Mouse (Mus musculus) forebrain, embryonic 12.5 days (tissue): ENCODE data around the gene Fam3c. TPM values are rescaled to one million over a fixed set of nuclear protein-coding genes. Genes with fewer than 3 reads are reported as not detected.
"Not testable (repeated sequence)": the region's sequence is repeated elsewhere in the genome, so short reads cannot be mapped to it uniquely, and the experiment has no call there.

Experiments used
- ATAC-seq: fragments of 200-750 bp; cut with Nextera tagmentation; 2 replicates; pipeline ENCODE4 v1.8.0; 2017; ENCODE audit warnings: moderate TSS enrichment; ENCODE audit not compliant: low FRiP score
- H3K27ac ChIP-seq: fragments of 300-500 bp; sonication (generic); 2 replicates; pipeline ENCODE4 v1.5.1; 2016; ENCODE audit warnings: mild to moderate bottlenecking
- H3K27me3 ChIP-seq: fragments of 300-500 bp; sonication (generic); 2 replicates; pipeline ENCODE4 v1.6.1; 2016; ENCODE audit warnings: mild to moderate bottlenecking
- H3K36me3 ChIP-seq: fragments of 300-500 bp; sonication (generic); replicated peaks from 2 replicates; pipeline ENCODE4 v1.6.1; 2016; ENCODE audit warnings: mild to moderate bottlenecking
- H3K4me1 ChIP-seq: fragments of 300-500 bp; sonication (generic); 2 replicates; pipeline ENCODE4 v1.6.1; 2016
- H3K4me2 ChIP-seq: fragments of 300-500 bp; sonication (generic); 2 replicates; pipeline ENCODE4 v1.6.1; 2016; ENCODE audit warnings: mild to moderate bottlenecking, moderate library complexity
- H3K4me3 ChIP-seq: fragments of 300-500 bp; sonication (generic); replicated peaks from 2 replicates; pipeline ENCODE4 v1.5.1; 2016; ENCODE audit warnings: mild to moderate bottlenecking
- H3K9ac ChIP-seq: fragments of 300-500 bp; sonication (generic); 2 replicates; pipeline ENCODE4 v1.6.1; 2016; ENCODE audit warnings: mild to moderate bottlenecking
- H3K9me3 ChIP-seq: fragments of 300-500 bp; sonication (generic); 2 replicates; pipeline ENCODE4 v1.6.1; 2016
- WGBS: fragments of 180-500 bp; shearing (Covaris S2); methylation state at CpG from one replicate; pipeline ENCODE4 v1.1.7; 2016; 5-methylcytosine and 5-hydroxymethylcytosine counted together
- polyA plus RNA-seq: library from polyadenylated mRNA; unstranded; fragments of >200 nt; fragmentation: Nextera tagmentation; extraction: Ambion mirVana; gene quantifications from 2 replicates; pipeline ENCODE4 v1.2.1, GENCODE M21; 2016

Gene Fam3c
- polyA plus RNA-seq, 1 experiment from 2014 or later: 27.6 TPM

DNA sequence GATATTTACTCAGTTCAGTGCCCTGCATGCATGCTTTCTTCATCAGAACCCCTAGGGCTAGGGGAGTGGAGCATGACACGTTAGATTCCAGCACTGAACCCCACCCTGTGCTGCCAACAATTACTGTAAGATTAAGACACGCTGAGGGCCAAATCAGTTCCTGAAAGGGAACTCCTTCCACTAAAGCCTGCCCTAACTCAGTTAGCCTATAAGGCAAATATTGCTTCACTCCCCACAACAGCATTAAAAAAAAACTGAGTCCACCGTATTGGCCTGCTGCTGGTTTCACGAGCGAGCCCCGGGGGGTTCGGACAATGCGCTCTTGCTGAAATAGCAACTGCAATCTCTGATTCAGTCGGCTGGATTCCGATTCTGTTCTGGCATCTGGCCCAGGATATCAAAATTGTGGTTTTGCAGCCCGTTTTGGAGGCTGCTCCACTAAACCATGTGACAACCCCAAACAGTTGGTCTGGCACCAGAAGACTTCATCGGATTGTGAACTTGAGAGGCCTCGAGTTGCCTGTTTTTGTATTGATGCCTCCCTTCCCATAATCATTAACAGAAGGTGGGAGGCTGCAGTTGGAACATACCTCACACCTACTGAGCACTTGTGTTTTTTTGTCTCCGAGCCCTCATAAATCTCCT is 75.7 kb downstream of the Fam3c start:
- no peak for ATAC-seq
- Histone ChIP-seq H3K4me3 (no peak overlapping the region), H3K27me3 (no peaks in the 10 kb centered on the region), H3K9ac (no peak overlapping the region), H3K4me2 (no peak overlapping the region), H3K9me3 (no peaks in the 10 kb centered on the region), H3K36me3 (no peaks in the 10 kb centered on the region), H3K27ac (no peak overlapping the region), H3K4me1 (no peaks in the 10 kb centered on the region)
- WGBS: 71% methylated on average over 14 of the region's 14 CpGs

DNA sequence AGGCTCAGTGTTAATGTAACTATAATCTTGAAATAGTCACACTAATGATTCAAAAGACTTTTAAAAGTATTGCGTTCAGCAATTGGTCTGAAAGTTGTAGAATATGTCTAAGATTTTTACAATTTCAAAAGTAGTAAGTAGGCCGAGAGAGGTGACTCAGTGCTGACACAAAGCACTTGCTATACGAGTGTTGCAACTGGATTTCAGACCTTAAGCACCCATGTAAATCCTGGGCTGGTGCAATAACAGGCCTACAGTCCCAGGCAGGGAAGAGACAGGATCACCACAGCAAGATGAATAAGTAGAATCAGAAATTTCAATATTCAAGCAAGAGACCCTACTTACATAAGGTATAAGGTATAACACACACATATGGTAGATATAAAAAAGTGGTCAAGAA is 78.1 kb downstream of the Fam3c start:
- Histone ChIP-seq H3K4me1 (no peaks in the 10 kb centered on the region), H3K9ac (no peak overlapping the region), H3K36me3 (no peaks in the 10 kb centered on the region), H3K27ac (no peak overlapping the region), H3K4me2 (no peak overlapping the region), H3K9me3 (no peaks in the 10 kb centered on the region), H3K4me3 (no peak overlapping the region), H3K27me3 (no peaks in the 10 kb centered on the region)
- 83% methylated on average over 3 of the region's 3 CpGs for WGBS
- no peak for ATAC-seq

DNA sequence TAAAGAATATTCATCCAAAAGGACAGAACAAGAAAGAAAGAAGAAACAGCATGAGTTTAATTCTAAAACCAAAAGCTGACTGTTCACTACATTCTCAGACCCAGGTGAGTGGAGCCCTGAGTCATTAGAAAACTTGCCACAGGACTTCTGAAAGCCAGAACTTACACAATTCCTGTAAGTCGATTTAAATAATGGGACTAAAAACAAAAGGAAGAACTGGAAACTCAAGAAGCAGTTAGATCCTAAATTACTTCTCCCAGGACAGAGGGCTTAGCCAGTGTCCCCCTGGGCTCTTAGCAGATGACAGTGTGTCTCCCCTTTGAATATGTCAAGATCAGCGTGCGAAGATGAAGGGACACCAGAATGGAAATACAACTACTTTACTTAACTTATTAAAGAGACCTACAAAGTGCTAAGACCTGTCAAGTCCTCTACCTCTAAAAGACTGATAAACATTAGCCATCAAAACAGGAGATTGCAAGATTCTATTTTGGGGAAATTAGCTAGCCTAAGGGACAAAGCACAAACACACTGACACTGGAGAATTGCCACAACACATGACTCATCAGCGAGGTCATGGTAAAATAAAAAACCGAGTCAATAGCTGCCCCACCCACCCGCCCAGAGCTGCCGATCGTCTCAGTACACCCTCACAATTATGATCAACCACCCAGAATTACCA is 86.1 kb downstream of the Fam3c start:
- no peaks in the 10 kb centered on the region for H3K4me1 ChIP-seq
- WGBS: 77% methylated on average over 8 of the region's 8 CpGs
- H3K27ac ChIP-seq: no peak overlapping the region
- no peaks in the 10 kb centered on the region for H3K36me3 ChIP-seq
- H3K9me3 ChIP-seq: no peaks in the 10 kb centered on the region
- no peak overlapping the region for H3K9ac ChIP-seq
- H3K4me3 ChIP-seq: no peak overlapping the region
- H3K27me3 ChIP-seq: no peaks in the 10 kb centered on the region
- ATAC-seq: no peak
- H3K4me2 ChIP-seq: no peak overlapping the region

DNA sequence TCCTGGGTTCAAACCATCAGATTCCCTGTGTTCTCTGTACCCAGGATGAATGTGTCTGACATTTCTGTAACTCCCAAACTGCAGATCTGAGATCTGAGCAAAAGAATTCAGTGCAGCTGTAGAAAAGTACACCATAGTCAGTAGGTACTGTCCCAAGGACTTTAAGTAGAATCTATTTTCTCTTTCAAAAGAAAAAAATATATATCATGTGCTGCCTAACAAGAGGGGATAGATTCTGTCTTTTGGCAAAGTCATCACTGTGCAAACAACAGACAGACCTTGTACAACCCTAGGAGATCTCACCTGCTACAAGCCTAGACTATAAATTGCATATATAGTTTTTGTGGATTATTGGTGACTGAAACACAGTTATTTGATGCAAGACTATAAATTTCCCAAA is 87.4 kb downstream of the Fam3c start:
- Histone ChIP-seq H3K36me3 (no peaks in the 10 kb centered on the region), H3K4me3 (no peak overlapping the region), H3K9me3 (no peaks in the 10 kb centered on the region), H3K4me1 (no peaks in the 10 kb centered on the region), H3K27me3 (no peaks in the 10 kb centered on the region), H3K9ac (no peak overlapping the region), H3K27ac (no peak overlapping the region), H3K4me2 (no peak overlapping the region)
- ATAC-seq: no peak

DNA sequence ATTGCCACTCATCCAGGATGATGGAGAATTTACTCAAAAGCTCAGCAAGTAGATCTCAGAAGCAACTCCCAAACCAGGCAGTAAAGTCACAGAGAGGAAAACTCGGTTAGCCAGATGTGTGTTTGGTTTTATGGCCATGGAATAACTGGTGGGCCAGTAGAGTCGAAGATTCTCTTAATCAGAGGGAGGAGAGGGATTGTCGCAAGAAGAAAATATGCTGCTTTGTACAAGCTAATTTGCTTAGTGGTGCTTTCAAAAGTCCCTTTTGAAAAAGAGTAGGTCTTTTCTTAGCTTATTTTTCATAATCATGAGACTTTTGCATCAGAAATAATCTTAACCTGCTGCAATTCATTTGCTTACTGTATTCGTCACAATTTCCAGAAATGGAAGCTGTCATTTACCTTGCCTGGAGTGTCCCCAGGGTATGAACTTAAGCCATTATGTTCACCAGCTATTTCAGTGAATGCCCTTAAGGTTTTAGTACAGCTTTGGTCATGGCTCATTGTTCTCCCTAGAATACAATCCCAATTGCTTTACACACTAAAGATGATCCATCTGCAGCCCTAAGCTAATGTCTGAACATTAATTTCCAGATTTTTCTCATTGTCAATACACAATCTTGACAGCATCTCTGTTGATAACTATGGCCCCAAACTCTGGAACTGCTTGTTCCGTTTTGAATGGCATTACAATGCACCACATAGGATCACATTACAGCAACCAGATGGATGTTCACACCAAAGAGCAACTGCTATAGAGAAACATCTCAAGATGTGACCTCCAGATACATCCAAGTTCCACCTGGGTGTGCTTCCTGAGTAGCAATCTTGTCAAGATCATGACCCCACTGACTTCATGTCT is 88.0 kb downstream of the Fam3c start:
- 79% methylated on average over 5 of the region's 5 CpGs for WGBS
- no peak for ATAC-seq
- no peaks in the 10 kb centered on the region for H3K27me3 ChIP-seq

DNA sequence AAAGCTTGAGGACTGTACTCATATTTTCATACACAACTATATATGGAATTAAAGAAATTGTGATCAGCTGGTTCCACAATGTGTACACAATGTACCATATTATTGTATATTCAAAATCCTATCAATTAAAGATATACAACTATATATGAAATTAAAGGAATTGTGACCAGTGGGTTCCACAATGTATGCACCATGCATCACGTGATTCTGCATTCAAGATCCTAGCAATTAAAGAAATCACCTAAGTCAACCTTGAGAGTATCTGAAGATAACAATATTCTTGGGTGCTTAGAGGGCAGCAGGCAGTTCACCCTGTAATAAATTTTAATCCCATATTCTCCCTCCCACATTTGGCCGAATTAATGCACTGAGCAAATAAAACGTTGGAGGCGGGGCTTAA is 90.0 kb downstream of the Fam3c start:
- Histone ChIP-seq H3K9ac (no peak overlapping the region), H3K4me3 (no peak overlapping the region), H3K27me3 (no peaks in the 10 kb centered on the region), H3K27ac (no peak overlapping the region), H3K4me1 (no peaks in the 10 kb centered on the region), H3K9me3 (no peaks in the 10 kb centered on the region), H3K36me3 (no peaks in the 10 kb centered on the region), H3K4me2 (no peak overlapping the region)
- 81% methylated on average over 4 of the region's 4 CpGs for WGBS
- no peak for ATAC-seq

More for the DNA sequence above, 88.0 kb downstream of the Fam3c start:
- H3K9me3 ChIP-seq: no peaks in the 10 kb centered on the region
- no peaks in the 10 kb centered on the region for H3K36me3 ChIP-seq
- no peak overlapping the region for H3K9ac ChIP-seq
- H3K4me3 ChIP-seq: no peak overlapping the region
- H3K27ac ChIP-seq: no peak overlapping the region
- no peaks in the 10 kb centered on the region for H3K4me1 ChIP-seq
- H3K4me2 ChIP-seq: no peak overlapping the region

DNA sequence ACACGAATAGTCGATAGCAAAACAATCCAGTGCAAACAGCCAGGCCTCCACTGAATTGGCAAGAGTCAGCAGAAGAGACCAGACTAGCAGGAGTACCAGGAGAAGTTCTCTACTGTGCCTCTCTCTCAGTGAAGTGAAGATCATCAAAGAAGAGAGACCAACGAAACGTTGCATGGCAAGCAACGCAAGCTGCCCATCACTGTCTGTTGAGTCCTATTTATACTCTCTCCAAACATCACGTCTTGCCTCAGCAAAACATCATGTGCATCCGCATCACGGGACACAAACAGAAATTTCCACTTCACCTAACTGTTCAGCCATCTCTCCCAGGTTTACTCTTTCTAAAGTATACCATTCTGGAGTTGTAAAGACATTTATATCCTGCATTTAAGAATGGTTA is 91.9 kb downstream of the Fam3c start:
- not testable (repeated sequence) for H3K27ac ChIP-seq, H3K36me3 ChIP-seq, H3K9ac ChIP-seq, H3K9me3 ChIP-seq, H3K4me1 ChIP-seq, ATAC-seq, H3K4me3 ChIP-seq, H3K27me3 ChIP-seq, H3K4me2 ChIP-seq
- 88% methylated on average over 8 of the region's 8 CpGs for WGBS

DNA sequence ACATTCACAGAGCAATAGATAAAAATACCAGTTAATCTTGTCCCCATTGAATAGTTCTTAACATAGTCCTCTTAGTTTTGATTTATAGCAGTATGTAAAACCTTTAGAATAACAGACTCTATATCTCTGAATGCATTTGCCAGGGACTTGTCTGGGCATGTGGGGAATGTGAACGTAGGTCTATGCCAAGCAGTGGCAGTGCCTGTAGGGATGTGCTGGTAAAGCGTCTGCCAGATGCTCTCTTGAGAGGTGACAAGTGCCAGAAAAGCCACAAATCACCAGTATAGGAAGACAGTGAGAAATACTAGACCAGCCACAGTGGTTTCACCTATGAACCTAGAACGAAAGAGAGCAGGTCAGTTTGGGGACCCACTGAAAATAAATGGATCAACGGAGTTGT is 93.5 kb downstream of the Fam3c start:
- H3K27ac ChIP-seq: no peak overlapping the region
- WGBS: 83% methylated on average over 4 of the region's 4 CpGs
- no peaks in the 10 kb centered on the region for H3K4me1 ChIP-seq
- H3K4me2 ChIP-seq: no peak overlapping the region
- no peaks in the 10 kb centered on the region for H3K9me3 ChIP-seq
- no peak overlapping the region for H3K4me3 ChIP-seq
- H3K36me3 ChIP-seq: no peaks in the 10 kb centered on the region
- no peaks in the 10 kb centered on the region for H3K27me3 ChIP-seq
- H3K9ac ChIP-seq: no peak overlapping the region
- no peak for ATAC-seq

DNA sequence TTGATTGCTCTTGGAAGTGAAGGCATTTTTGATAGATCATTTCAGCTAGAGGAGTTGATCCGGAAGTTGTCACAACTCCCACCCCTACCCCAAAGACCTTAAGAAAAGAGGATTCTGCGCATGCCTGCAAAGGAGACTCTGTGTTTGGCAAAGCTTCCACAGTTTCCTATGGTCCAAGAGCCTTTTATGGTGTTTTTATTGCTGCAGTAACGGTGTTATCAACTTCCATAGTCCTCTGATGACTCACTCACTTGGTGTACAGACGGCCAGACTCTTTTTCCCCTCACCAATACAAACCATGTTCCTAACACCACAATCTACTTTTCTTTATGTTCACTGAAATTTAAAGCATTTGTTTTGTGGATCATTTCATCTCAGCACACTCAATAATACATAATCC is 97.3 kb downstream of the Fam3c start:
- Histone ChIP-seq H3K9me3 (no peaks in the 10 kb centered on the region), H3K27me3 (no peaks in the 10 kb centered on the region), H3K4me1 (no peaks in the 10 kb centered on the region), H3K36me3 (no peaks in the 10 kb centered on the region), H3K27ac (no peak overlapping the region), H3K4me2 (no peak overlapping the region), H3K4me3 (no peak overlapping the region), H3K9ac (no peak overlapping the region)
- ATAC-seq: no peak
- WGBS: 86% methylated on average over 4 of the region's 4 CpGs

Other genes starting within 250 kb of the Fam3c start
- gene Wnt16, start 68.0 kb downstream of the Fam3c start, polyA plus RNA-seq: 0.17 and 0.69 TPM in 2 replicates